12 mouse cellular contexts compared by ENCODE assay signal in the genomic region with DNA sequence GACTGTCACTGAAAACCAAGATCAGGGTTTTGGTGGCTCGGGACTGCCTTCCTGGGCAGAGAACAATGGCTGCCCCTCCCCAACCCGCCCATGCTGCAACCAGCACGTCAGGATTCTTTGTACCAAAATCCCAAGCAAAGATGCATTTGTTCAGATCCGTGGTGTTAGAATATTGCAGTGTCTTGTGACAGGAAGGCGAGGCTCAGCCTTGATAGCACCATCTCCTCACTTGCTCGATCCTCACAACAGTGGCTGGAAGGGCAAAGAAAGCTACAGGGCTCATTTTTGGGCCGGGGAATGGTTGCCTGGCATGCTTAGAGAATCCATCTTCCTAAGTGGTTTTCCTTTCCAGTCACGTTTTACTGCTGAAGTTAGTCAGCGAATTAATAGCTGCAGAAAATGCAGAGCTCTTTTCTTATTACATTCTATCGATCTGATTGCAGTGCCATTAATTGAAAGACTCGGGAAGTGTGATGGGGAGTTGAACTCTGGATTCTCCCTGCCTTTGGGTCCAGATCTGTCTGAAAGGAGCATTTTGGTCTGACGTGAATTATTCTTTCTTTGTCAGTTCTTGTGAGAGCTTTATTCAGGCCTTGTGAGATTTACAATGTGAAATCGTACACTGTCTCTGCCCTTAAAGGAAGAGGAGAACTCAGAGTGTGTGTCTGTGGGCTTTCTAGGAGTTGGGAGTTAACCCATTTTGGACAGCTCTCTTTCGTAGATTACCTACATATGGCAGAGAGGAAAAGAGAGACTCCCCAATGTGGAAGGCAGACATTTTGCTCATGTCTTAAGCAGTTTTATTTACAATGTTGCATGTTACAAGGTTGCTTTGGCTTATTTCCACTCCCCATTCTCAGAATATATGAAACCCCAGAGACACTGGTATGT.
DNase-seq lines count a peak whose midpoint lies in the region; ATAC-seq and TF ChIP-seq lines count a peak whose summit lies in the region.
"Had no signal": no experiment of that assay in that cellular context is flagged by ENCODE, and none has a peak within 500 bp of the region (broad histone marks: within the 10 kb centered on the region; RNA-seq: fewer than 3 reads in every experiment).

No protein-coding gene starts in this region.

- peak; percentile 22 for DNase-seq in kidney, postnatal 0 days (ENCODE audit: low spot score)
- DNase-seq in kidney, postnatal 36 days = no peak
- no peak for DNase-seq in limb, embryonic 10.5 days (ENCODE audit: low spot score)
- no peak for DNase-seq in adrenal gland, adult 8-10 months
- DNase-seq in kidney, adult 2 months = no peak
- no peak for DNase-seq in gastrocnemius, postnatal 14 days
- DNase-seq: cerebellum, adult 8-10 months; liver, embryonic 13.5 days; thymus, postnatal 25 days had no signal

- no peak overlapping the region for H3K4me3 ChIP-seq in kidney, postnatal 0 days (replicated peaks; ENCODE audit: low read depth, low read length)
- no peak overlapping the region for H3K4me3 ChIP-seq in embryonic fibroblast, embryonic 13.5 days (ENCODE audit: insufficient read depth, low read length)
- no peak overlapping the region for H3K4me3 ChIP-seq in limb, embryonic 10.5 days
- no peak overlapping the region for H3K4me3 ChIP-seq in neural tube, embryonic 14.5 days (ENCODE audit: low read depth, low read length)
- no peak overlapping the region for H3K4me3 ChIP-seq in kidney, adult 2 months (ENCODE audit: insufficient read depth, low read depth, low read length)
- H3K4me3 ChIP-seq: liver, embryonic 13.5 days had no signal

- no peak for TF ChIP-seq POLR2A in embryonic fibroblast, embryonic 13.5 days (IDR thresholded peaks at IDR 0.05; ENCODE audit: low read depth, low read length)
- no peak for TF ChIP-seq POLR2A in kidney, adult 2 months (IDR thresholded peaks at IDR 0.05; ENCODE audit: low read depth, low read length)

- no peaks in the 10 kb centered on the region for H3K27me3 ChIP-seq in kidney, postnatal 0 days (ENCODE audit: insufficient read depth, low read length)
- H3K27me3 ChIP-seq in limb, embryonic 10.5 days (ENCODE audit: low read depth, poor library complexity, severe bottlenecking) = no peaks in the 10 kb centered on the region
- no peaks in the 10 kb centered on the region for H3K27me3 ChIP-seq in neural tube, embryonic 14.5 days (ENCODE audit: control insufficient read depth, insufficient read depth, low read length)
- H3K27me3 ChIP-seq in kidney, adult 2 months (replicated peaks; ENCODE audit: control insufficient read depth, insufficient read depth, low read length) = no peaks in the 10 kb centered on the region

- intact Hi-C loops in gastrocnemius, postnatal 14 days (cut with DNase I; ENCODE audit: low total_unique reads) = loop anchor here (5.0 kb wide), 1 partner anchor 148 kb away; no protein-coding TSS in a partner anchor

- TF ChIP-seq CTCF in kidney, postnatal 0 days (IDR thresholded peaks at IDR 0.05; ENCODE audit: low read depth) = no peak
- no peak for TF ChIP-seq CTCF in embryonic fibroblast, embryonic 13.5 days (IDR thresholded peaks at IDR 0.05; ENCODE audit: borderline replicate concordance, insufficient read depth, low read length)
- TF ChIP-seq CTCF in kidney, adult 2 months (conservative IDR thresholded peaks at IDR 0.05; ENCODE audit: insufficient read depth, insufficient read length, low read depth, low read length) = no peak

- no peak overlapping the region for H3K4me2 ChIP-seq in kidney, postnatal 0 days (ENCODE audit: low read length)
- H3K4me2 ChIP-seq in neural tube, embryonic 14.5 days (ENCODE audit: low read depth, low read length) = peak overlapping the region; percentile 26; the same call in 1 of the 2 replicates
- H3K4me2 ChIP-seq: liver, embryonic 13.5 days had no signal

- WGBS in kidney, postnatal 0 days = 38% methylated on average over 14 of the region's 14 CpGs
- WGBS in limb, embryonic 10.5 days = 66% methylated on average over 14 of the region's 14 CpGs
- 9% methylated on average over 14 of the region's 14 CpGs for WGBS in neural tube, embryonic 14.5 days
- 54% methylated on average over 14 of the region's 14 CpGs for WGBS in kidney, adult 2 months

- H3K9ac ChIP-seq in kidney, postnatal 0 days (ENCODE audit: low read depth, low read length) = no peak overlapping the region
- H3K9ac ChIP-seq in neural tube, embryonic 14.5 days (replicated peaks; ENCODE audit: low read depth, low read length) = peak overlapping the region; percentile 49
- H3K9ac ChIP-seq: liver, embryonic 13.5 days had no signal

- H3K36me3 ChIP-seq in kidney, postnatal 0 days (ENCODE audit: insufficient read depth, low read length) = no peaks in the 10 kb centered on the region
- no peaks in the 10 kb centered on the region for H3K36me3 ChIP-seq in limb, embryonic 10.5 days
- no peaks in the 10 kb centered on the region for H3K36me3 ChIP-seq in neural tube, embryonic 14.5 days (ENCODE audit: control insufficient read depth, insufficient read depth, low read length)
- H3K36me3 ChIP-seq in kidney, adult 2 months (ENCODE audit: control insufficient read depth, insufficient read depth, low read length) = no peaks in the 10 kb centered on the region
- H3K36me3 ChIP-seq: liver, embryonic 13.5 days had no signal

- no peak overlapping the region for H3K27ac ChIP-seq in kidney, postnatal 0 days
- peak overlapping the region; percentile 69 for H3K27ac ChIP-seq in embryonic fibroblast, embryonic 13.5 days (ENCODE audit: insufficient read depth, low read length)
- peak overlapping the region; percentile 77 for H3K27ac ChIP-seq in limb, embryonic 10.5 days
- H3K27ac ChIP-seq in neural tube, embryonic 14.5 days (ENCODE audit: low read depth, low read length) = peak overlapping the region; percentile 100
- no peak overlapping the region for H3K27ac ChIP-seq in kidney, adult 2 months (ENCODE audit: insufficient read depth, low read depth, low read length)
- H3K27ac ChIP-seq: liver, embryonic 13.5 days had no signal

- no peak for ATAC-seq in kidney, postnatal 0 days (replicated peaks; ENCODE audit: low FRiP score, low read depth)
- no peak for ATAC-seq in neural tube, embryonic 14.5 days (ENCODE audit: low read depth)
- ATAC-seq: CD4-positive, CD25-positive, alpha-beta regulatory T cell, adult 4 months had no signal

- H3K9me3 ChIP-seq in kidney, postnatal 0 days (replicated peaks; ENCODE audit: low read length) = no peaks in the 10 kb centered on the region
- no peaks in the 10 kb centered on the region for H3K9me3 ChIP-seq in limb, embryonic 10.5 days (replicated peaks)
- H3K9me3 ChIP-seq in neural tube, embryonic 14.5 days (ENCODE audit: control insufficient read depth, low read length) = no peaks in the 10 kb centered on the region
- H3K9me3 ChIP-seq: liver, embryonic 13.5 days had no signal

- H3K4me1 ChIP-seq in kidney, postnatal 0 days (replicated peaks; ENCODE audit: insufficient read depth, low read length) = peaks cover 8% of the 10 kb centered on the region; the same call in 1 of the 2 replicates
- peaks cover 38% of the 10 kb centered on the region for H3K4me1 ChIP-seq in embryonic fibroblast, embryonic 13.5 days (ENCODE audit: control insufficient read depth, insufficient read depth, low read length)
- peaks cover 53% of the 10 kb centered on the region for H3K4me1 ChIP-seq in limb, embryonic 10.5 days
- peaks cover 32% of the 10 kb centered on the region for H3K4me1 ChIP-seq in neural tube, embryonic 14.5 days (ENCODE audit: control insufficient read depth, insufficient read depth, low read length)
- no peaks in the 10 kb centered on the region for H3K4me1 ChIP-seq in kidney, adult 2 months (ENCODE audit: control insufficient read depth, insufficient read depth, low read length)
- H3K4me1 ChIP-seq: liver, embryonic 13.5 days had no signal

Comparison
In these comparisons a context has a peak if more than half of its experiments do, and no peak if none do; other contexts are left out.
1. H3K27ac ChIP-seq: peak in embryonic fibroblast, embryonic 13.5 days (single experiment), limb, embryonic 10.5 days (single experiment) and neural tube, embryonic 14.5 days (single experiment); none in kidney, postnatal 0 days (single experiment) and kidney, adult 2 months (single experiment).